Mouse (Mus musculus) gastrocnemius, postnatal 10 days (tissue): Measurements from ENCODE around the gene Cpt1c. TPM values are rescaled to one million over a fixed set of nuclear protein-coding genes. Genes with fewer than 3 reads are reported as not detected.

Source experiments
- DNase-seq: peaks from one replicate; pipeline ENCODE4 v3.0.0; 2021; ENCODE audit warnings: mixed read lengths
- total RNA-seq, 2 experiments: library from RNA; stranded (reverse); gene quantifications; 2 replicates each; pipeline ENCODE4 v1.2.3; 2021

Gene Cpt1c
- total RNA-seq, 2 experiments from 2014 or later, result 4.4 to 5.7 TPM

DNA sequence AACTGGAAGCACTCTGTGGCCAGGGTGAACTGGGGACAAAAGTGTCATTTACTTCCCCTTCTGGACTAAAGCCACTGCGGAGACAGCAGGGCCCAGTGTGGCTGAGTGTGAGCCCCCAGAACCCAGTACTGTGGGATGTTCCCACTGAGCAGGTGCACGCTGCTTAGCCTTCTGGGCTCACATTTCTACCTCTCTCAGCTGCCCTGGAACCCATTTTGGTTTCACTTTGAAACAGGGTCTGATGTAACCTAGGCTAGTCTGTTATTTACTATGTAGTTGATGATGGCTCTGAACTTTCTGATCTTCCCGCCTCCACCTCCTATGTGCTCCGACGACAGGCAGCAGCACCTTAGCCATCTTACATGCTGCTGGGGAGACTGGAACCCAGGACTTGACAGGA lies 11.8 kb downstream of the Cpt1c start:
- no peak for DNase-seq

DNA sequence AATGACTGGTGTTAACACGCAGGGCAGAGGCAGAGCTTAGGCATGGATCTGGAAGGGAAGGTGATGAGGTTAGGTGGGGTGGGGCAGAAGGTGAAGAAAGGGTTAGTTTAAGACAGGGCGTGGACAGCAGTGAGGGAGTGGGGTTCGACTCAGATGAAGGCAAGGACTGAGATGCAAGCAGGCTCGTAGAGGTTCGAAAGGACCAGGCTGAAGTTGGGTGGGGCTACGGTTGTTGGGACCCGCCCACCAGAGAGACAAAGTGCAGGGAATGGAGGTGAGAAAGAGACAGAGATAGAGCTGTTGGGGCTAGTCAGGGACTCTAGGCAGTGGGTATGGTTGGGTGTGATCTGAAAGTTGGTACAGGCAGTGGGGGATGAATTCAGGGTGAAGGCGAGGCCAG lies 12.3 kb downstream of the Cpt1c start:
- DNase-seq, result no peak

DNA sequence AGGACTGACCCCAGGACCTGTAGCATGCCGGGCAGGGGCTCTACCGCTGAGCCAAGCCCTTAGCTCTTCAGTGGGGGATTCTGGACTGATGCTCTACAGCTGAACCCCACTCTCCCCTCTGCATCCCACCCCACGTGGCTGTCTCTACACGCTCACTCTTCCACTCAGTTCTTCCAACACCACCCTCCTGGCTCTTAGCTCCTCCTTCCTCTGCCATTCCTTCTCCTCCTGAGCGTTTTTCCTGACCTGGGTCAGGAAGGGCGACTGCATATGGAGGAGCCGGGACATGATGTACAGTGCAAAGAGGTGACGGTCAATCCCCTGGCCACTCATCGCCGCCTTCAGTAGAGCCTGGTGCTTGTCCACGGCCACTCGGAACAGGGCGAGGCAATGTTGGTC lies 14.1 kb downstream of the Cpt1c start:
- no peak for DNase-seq

DNA sequence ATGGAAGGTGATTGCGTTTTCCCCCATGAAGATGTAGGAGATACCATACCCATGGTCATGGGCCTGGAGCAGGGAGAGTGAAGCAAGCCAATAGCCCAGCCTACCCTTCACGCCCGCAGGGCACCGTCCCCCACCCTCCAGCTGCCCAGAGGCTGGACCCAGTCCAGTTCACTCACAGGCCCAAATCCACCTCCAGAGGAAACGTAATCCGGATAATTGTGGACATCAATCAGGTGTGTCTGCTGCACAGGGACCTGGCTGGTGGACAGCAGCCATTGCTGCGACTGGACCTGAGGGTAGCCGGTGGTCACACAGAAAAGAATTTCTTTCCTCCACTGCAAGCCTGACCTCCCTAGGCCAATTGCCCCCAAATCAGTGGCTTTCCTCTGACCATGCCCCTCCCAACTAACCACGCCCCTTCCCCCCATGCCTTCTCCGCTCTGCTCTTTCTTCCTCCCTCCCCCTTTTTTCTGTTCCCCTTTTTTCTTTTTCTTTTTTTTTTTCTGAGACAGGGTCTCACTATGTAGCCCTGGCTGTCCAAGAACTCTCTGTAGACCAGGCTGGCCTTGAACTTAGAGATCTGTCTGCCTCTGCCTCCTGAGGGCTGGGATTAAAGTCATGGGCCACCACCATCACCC lies 14.7 kb downstream of the Cpt1c start:
- DNase-seq, result no peak

DNA sequence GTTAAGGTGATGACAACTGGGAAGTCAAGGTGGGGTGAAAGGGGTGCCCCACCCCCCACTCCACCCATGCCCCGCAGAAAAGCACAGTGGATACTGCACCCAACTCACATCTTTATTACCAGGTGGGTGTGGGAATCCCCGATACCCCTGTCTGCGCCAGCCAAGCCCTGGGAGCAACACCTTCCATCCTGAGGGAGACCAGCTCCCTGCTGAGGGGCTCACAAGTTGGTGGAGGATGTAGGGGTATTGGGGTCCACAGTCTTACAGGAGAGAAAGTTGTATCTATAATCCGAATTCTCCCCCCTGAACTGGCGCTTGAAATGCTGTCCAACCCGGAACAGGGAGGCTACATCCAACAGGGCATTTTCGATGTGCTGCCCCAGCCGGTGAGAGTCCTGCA lies 15.4 kb downstream of the Cpt1c start:
- DNase-seq, result no peak

DNA sequence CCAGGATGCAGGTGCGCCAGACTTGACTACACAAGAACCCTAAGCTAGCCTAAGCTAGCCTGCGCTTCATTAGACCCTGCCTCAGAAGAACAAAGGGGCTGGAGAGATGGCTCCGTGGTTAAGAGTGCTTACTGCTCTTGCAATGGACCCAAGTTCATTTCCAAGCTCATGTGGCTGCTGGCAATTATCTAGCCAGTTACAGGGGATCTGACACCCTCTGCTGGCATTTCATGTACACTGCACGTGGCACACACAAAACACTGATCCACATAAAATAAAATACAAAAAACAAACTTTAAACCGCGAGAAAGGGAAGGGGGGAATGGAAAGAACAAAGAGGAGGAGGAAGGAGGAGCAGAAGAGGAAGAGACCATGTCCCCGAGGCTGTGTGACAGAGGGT lies 16.4 kb downstream of the Cpt1c start:
- DNase-seq, result no peak

DNA sequence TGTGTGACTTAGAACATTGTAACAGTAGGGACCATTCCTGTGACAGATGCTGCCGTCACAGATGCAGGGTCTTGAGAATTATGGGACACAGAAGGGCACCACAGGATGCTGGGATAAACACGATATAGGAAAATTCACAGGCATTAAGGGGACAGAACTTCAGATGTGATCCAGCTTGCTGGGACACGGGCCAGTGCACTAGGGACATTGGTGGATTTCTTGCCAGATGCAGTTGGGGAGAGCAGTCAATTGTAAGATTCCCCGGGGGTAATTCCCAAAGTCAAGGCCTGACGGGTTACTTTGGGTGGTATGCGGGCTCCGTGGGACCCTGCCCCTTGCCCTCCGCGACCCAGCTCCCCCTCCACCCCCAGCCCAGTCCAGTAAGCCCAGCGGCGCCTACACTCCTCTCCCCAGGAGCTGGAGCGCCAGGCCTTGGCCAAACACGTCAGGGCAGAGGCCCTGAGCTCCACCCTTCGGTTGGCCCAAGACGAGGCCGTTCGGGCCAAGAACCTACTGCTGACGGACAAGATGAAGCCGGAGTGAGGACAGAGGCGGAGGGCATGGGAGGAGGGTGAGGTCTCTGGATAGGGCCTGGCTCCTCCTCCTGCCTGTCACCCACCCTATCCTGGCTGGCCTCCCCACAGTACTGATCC lies 17.3 kb downstream of the Cpt1c start:
- DNase-seq, result no peak

DNA sequence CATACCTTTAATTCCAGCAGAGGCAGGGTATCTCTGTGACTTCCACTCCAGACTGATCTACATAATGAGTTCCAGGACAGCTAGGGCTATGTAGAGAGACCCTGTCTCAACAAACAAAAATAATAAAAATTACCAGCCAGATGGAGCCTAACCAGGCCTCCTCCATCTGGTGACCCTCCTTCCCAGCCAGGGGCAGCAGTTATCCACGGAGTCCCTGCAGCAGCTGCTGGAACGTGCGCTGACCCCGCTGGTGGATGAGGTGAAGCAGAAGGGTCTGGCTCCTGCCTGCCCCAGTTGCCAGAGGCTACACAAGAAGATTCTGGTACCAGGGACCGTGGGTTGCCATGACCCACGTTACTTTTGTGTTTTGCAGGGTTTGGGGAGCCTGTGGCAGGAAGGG lies 18.4 kb downstream of the Cpt1c start:
- no peak for DNase-seq

DNA sequence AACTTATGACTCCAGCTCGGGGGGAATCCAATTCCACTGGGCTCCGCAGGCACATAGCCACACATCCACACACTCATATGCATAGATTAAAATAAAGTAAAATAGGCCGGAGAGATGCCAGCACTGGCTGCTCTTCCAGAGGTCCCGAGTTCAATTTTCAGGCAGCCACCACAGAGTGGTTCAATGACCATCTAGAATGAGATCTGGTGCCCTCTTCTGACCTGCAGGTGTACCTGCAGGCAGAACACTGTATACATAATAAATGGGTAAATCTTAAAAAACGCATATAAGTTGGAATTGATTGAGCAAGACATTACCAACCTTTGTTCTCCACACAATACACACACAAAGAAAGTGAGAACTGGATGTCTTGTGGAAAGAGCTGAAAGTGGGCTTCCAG lies 19.0 kb downstream of the Cpt1c start:
- DNase-seq, result no peak

DNA sequence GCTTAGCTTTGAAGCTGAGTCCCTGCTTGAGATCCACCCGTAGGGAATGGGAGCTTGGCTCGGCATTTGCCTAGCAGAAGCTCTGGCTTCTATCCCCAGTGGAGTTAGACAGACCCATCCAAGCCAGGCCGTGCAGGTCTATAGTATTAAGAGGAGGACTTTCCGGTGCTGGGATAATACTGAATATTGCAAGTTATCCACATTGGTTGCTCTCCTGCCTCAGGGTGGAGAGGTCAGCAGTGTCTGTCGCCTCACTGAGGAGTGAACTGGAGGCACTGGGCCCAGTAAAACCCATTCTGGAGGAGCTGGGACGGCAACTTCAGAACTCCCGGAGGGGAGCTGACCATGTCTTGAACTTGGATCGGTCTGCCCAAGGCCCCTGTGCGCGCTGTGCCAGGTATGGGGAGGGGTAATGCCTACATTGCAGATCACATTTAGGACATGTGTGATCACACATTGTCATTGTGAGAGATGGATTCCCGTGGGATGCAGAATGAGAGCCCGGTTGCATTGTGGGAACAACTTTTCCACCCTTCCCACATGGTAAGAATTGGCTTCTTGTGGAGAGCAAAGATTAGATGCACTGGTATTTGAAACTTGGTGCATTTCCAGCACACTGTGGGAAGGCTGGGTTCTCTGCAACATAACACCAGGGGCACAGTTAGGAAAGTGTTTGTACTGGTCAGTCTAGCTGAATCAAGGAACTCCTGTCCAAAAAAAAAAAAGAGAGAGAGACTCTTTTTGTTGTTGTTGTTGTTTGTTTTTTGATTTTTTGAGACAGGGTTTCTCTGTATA lies 20.4 kb downstream of the Cpt1c start:
- no peak for DNase-seq

DNA sequence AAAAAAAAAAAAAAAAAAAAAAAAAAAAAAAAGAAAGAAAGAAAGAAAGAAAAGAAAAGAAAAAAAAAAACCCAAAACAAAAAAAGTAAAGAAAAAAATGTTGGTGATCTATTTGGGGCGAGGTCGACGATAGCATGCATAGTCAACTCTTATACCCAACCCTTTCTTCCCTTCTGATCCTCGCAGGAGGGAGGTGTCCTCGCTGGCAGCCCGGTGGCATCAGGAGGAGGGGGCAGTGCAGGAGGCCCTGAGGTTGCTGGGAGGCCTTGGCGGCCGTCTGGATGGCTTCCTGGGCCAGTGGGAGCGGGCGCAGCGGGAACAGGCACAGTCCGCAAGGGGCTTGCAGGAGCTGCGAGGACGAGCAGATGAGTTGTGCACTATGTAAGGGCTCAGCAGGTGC lies 21.1 kb downstream of the Cpt1c start:
- DNase-seq, result no peak

DNA sequence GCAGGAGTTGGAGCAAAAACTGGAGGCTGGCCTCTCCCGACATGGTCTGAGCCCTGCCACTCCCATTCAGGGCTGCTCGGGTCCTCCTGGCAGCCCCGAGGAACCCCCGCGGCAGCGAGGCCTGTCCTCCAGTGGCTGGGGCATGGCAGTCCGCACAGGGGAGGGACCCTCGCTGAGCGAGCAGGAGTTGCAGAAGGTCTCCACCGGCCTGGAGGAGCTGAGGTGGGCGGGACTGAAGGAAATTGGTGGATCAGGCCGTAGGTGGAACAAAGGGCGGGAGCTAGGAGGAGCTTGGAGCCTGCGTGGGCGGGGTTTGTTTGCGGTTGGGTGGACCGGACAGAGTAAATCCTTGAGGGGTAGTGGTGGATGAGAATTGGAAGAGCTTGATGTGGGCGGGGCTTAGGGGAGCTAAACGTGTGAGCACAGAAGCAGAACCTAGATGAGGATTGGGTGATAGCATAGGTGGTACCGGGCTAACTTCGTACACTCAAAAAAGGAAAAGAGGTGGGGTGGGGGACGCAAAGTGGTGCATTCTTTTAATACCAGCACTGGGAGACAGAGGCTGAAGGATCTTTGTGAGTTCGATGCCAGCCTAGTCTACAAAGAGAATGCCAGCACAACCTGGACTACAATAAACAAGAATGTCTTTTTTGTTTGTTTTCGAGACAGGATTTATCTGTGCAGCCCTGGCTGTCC lies 21.9 kb downstream of the Cpt1c start:
- DNase-seq, result peak; percentile 87

DNA sequence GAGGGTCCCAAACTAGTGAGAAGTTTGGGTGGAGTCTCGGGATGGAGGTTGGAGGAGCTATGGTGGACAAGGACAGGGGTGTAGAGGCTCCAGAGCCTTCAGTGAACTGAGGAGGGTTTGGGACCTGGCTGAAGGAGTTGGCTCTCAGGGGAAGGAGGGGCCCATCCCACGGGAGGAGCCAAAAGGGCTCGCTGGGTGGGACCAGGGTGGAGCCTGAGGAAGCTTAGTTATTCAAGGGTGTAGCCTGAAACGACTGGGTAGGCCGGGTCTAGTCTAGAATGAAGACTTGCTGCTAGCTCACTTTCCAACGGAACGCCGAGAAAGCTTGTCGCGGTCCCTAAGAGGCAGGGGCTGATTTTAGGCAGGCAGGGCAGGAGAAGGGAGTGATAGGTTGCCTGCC lies 22.7 kb downstream of the Cpt1c start:
- peak; percentile 57 for DNase-seq

DNA sequence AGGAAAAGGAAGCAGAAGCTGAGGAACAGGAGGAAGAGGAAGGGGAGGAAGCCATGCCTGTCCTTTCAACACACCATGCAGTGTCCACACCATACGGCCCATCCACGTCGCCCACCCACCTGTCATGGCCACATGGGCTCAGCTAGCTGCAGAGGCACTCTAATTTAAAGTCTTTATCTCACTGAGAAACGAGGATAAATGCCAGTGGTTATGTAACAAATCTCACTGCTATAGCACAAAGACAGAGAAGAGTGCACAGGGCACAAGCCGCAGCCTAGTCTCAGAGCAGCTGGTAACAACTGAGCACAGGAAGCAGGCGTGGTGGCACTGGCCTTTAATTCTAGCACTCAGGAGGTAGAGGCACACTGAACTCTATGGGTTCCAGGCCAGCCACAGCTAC lies 24.7 kb downstream of the Cpt1c start:
- no peak for DNase-seq

DNA sequence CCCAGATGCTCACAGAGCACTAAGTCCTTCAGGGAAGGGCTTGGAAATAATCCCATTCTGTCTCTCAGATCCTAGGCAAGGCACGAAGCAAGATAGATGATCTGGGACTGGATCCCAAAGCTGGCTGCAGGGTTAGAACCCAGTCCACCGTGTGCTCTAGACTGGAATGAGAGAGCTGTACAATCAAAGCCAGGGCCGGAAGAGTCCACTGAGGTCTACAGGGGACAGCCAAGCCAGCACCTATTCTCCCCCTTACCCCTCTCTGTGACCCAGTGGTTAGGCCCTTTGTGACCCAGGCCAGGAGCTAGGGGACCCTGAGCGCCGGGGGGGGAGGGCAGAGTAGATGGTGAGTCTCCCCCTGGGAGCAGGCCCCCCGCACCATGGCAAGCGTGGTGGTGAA lies 31.7 kb downstream of the Cpt1c start, which contains the start of gene Tsks:
Gene Tsks (plus strand): TSS at position 301 of the 400 bp plus-strand sequence.
- no peak for DNase-seq

DNA sequence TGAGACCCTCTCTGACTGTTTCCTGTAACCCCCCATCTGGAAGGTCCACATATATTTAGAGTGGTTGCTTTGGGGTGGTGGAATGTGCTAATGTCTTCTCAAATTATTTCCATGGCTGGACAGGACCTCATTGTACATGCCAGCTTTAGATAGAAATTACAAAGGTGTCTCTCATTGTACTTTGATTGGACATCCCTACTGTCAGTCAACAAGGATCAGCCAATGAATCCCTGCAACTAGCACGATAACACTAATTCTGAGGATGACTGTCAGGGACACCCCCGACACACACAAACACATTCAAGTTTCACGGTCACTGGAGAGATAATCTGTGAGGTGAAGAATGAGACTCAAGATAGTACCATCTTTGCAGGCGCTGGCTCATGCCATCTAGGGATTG lies 36.0 kb downstream of the Cpt1c start:
- DNase-seq, result no peak

DNA sequence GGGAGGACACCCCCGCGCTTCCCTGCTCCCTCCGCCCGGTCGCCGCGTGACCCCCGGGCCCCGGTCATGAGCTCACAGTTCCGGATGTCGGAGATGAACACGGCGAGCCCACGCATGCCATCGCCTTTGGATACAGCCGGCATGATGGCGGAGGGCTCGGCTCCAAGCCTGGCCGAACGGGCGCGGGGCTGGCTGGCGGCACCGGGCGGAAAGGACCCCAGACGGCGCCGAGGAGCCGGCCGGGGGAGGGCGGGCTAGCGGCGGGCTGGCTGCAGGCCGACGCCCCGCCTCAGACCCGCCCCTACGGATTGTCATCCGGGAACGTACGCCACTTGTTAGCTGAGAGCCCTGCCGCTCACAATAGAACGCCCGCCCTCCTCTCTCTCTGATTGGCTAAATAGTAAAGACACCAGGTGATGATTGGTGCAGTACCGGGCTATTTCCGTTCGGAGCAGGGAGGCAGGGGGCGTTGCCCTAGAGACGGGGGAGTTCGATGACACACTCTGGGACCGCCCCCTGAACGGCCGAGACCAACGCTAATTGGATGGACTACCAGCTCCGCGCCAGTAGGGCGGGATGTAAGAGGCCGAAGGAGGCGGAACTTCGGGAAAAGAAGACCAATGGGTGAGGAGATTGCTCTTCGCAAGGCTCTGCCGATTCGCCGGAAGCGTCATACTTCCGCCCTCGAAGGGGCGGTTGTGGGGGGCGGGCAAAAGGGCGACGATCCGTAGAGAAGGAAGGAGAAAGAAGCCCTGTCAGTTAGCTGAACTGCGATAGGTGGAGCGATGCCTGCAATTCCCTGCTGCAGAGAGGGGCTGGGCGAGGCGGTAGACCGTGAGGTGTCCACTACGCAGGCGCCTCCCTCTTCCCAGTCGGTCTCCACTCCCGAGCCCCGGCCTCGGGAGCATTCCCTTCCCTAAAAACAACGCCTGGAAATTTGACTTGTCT lies 45.2 kb downstream of the Cpt1c start, which contains the start of gene Ap2a1:
Gene Ap2a1 (minus strand): TSS at position 293 of the 948 bp plus-strand sequence.
- peak; percentile 94 for DNase-seq

DNA sequence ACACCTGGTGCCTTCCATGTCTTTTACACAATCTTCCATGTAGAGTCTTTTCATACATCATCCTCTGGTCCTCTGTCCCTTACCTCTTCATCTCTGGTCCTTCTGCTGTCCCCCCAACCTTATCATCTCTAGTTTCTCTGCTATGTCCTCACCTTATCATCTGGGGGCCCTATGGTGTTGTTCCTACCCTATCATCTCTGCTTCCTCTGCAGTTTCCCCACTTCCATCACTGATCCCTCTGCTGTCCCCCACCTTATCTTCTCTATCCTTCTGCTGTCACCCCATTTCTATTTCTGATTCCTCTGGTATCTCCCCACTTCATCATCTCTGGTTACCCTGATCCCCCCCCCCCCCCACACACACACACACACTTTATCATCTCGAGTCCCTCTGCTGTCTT lies 46.1 kb downstream of the Cpt1c start:
- no peak for DNase-seq

DNA sequence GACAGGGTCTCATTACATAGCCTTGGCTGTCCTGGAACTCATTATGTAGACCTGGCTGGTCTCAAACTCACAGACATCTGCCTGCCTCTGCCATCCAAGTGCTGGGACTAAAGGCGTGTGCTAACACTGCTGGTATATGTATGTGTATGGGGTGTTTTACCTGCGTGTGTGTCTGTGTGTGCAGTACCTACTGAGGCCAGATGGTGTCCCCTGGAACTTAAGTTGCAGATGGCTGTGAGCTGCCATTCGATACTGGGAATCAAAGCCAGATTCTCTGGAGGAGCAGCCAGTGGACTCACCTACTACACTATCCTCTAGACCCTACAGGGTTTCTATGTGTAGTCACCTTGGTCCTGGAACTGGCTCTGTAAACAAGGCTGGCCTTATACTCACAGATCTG lies 49.2 kb downstream of the Cpt1c start:
- no peak for DNase-seq

DNA sequence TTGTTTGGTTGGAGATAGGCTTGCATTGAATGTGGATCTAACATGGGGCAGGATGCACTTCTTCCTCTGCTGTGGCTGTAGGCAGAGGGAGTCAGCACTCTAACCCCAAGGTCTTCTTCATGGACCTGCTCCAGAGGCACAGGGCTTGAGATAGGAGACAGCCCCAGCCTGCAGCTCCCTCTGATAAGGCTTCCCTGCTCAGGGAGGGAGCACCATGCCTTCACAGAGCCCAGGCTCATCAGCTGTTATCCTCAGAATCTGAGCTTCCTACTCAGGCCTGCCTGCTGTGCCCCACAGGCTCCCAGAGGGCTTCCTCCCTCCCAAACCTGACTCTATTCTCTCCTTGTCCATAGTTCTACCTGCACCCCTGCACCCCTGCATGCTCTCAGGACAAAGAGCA lies 52.1 kb downstream of the Cpt1c start:
- no peak for DNase-seq

DNA sequence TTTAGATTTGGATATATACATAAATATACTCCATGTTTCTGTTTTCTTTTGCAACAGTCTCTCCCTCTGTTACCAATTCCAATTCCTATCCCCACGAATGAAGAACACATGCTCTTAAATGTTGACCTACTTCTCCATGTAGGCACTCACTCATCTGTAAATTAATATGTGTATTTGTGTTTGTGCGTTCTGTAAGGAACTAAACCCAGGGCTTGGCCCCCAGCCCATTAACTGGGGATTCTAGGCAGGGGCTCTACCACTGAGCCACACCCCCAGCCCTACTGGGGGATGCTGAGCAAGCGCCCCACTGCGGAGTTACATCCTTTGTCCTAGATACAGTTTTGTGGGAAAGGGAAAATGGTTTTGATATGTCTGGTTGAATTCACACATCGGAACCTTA lies 55.5 kb downstream of the Cpt1c start:
- no peak for DNase-seq

DNA sequence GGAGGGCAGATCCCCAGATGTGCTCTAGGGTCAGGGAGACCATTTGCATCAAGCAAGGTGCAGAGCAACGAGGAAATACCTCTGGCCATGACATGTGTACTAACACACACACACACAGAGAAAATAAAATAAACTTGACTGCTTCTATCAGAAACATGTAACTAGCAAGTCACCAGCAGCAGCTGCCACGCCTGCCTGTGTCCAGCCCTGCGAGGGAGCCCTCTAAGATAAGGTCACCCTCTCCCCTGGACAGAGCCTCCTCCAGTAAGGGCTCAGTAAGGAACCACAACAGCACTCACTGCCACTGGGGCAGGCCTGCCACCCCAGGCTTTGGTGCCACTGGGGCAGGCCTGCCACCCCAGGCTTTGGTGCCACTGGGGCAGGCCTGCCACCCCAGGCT lies 56.4 kb downstream of the Cpt1c start:
- no peak for DNase-seq
